Mouse (Mus musculus): Measurements from ENCODE around the gene Prmt3. TPM values are rescaled to one million over a fixed set of nuclear protein-coding genes. Genes with fewer than 3 reads are reported as not detected.

Gene Prmt3
- polyA plus RNA-seq, 1 experiment = not detected

GRCm38 (mm10) chr7:49824581-49824980 is 46.4 kb downstream of the Prmt3 start:
- Histone ChIP-seq H3K4me3 (ENCODE audit: insufficient read depth, low read depth, low read length) (no peak overlapping the region), H3K27ac (ENCODE audit: insufficient read depth, low read depth, low read length) (no peak overlapping the region), H3K4me1 (ENCODE audit: control insufficient read depth, insufficient read depth, low read length) (no peaks in the 10 kb centered on the region)
- TF ChIP-seq CTCF (IDR thresholded peaks at IDR 0.05; ENCODE audit: insufficient read depth, low read depth, low read length) = no peak
- no peak for TF ChIP-seq POLR2A (IDR thresholded peaks at IDR 0.05; ENCODE audit: insufficient read depth, low read depth, low read length)
- WGBS = 68% methylated on average over 2 of the region's 2 CpGs

GRCm38 (mm10) chr7:49825492-49825891 is 47.3 kb downstream of the Prmt3 start:
- no peaks in the 10 kb centered on the region for H3K4me1 ChIP-seq (ENCODE audit: control insufficient read depth, insufficient read depth, low read length)
- no peak for TF ChIP-seq CTCF (IDR thresholded peaks at IDR 0.05; ENCODE audit: insufficient read depth, low read depth, low read length)
- TF ChIP-seq POLR2A (IDR thresholded peaks at IDR 0.05; ENCODE audit: insufficient read depth, low read depth, low read length) = no peak
- 94% methylated on average over 3 of the region's 3 CpGs for WGBS
- no peak overlapping the region for H3K27ac ChIP-seq (ENCODE audit: insufficient read depth, low read depth, low read length)
- no peak overlapping the region for H3K4me3 ChIP-seq (ENCODE audit: insufficient read depth, low read depth, low read length)

- H3K4me3 ChIP-seq (ENCODE audit: insufficient read depth, low read depth, low read length) = no peak overlapping the region
- TF ChIP-seq CTCF (IDR thresholded peaks at IDR 0.05; ENCODE audit: insufficient read depth, low read depth, low read length) (no peak), POLR2A (IDR thresholded peaks at IDR 0.05; ENCODE audit: insufficient read depth, low read depth, low read length) (no peak)
- H3K27ac ChIP-seq (ENCODE audit: insufficient read depth, low read depth, low read length) = no peak overlapping the region
- 95% methylated on average over 1 of the region's 1 CpGs for WGBS
- H3K4me1 ChIP-seq (ENCODE audit: control insufficient read depth, insufficient read depth, low read length) = no peaks in the 10 kb centered on the region
These were observed 49.8 kb downstream of the Prmt3 start for GRCm38 (mm10) chr7:49827920-49828319.

- H3K27ac ChIP-seq (ENCODE audit: insufficient read depth, low read depth, low read length) = peak overlapping the region; percentile 48
- TF ChIP-seq POLR2A (IDR thresholded peaks at IDR 0.05; ENCODE audit: insufficient read depth, low read depth, low read length) (no peak), CTCF (IDR thresholded peaks at IDR 0.05; ENCODE audit: insufficient read depth, low read depth, low read length) (no peak)
- peaks cover 2% of the 10 kb centered on the region; the same call in 1 of the 2 replicates for H3K4me1 ChIP-seq (ENCODE audit: control insufficient read depth, insufficient read depth, low read length)
- H3K4me3 ChIP-seq (ENCODE audit: insufficient read depth, low read depth, low read length) = no peak overlapping the region
- 21% methylated on average over 11 of the region's 11 CpGs for WGBS
These were observed 64.5 kb downstream of the Prmt3 start for GRCm38 (mm10) chr7:49842366-49843282.

GRCm38 (mm10) chr7:49843304-49843933 is 65.3 kb downstream of the Prmt3 start:
- 61% methylated on average over 6 of the region's 6 CpGs for WGBS
- TF ChIP-seq CTCF (IDR thresholded peaks at IDR 0.05; ENCODE audit: insufficient read depth, low read depth, low read length) (no peak), POLR2A (IDR thresholded peaks at IDR 0.05; ENCODE audit: insufficient read depth, low read depth, low read length) (no peak)
- H3K4me1 ChIP-seq (ENCODE audit: control insufficient read depth, insufficient read depth, low read length) = peaks cover 2% of the 10 kb centered on the region; the same call in 1 of the 2 replicates
- no peak overlapping the region for H3K4me3 ChIP-seq (ENCODE audit: insufficient read depth, low read depth, low read length)
- no peak overlapping the region for H3K27ac ChIP-seq (ENCODE audit: insufficient read depth, low read depth, low read length)

- H3K4me1 ChIP-seq (ENCODE audit: control insufficient read depth, insufficient read depth, low read length) = peaks cover 2% of the 10 kb centered on the region; the same call in 1 of the 2 replicates
- TF ChIP-seq POLR2A (IDR thresholded peaks at IDR 0.05; ENCODE audit: insufficient read depth, low read depth, low read length) (no peak), CTCF (IDR thresholded peaks at IDR 0.05; ENCODE audit: insufficient read depth, low read depth, low read length) (no peak)
- WGBS = 89% methylated on average over 2 of the region's 2 CpGs
These were observed 69.8 kb downstream of the Prmt3 start for GRCm38 (mm10) chr7:49847939-49848338.

GRCm38 (mm10) chr7:49853342-49854181 is 75.4 kb downstream of the Prmt3 start:
- Histone ChIP-seq H3K4me3 (ENCODE audit: insufficient read depth, low read depth, low read length) (no peak overlapping the region), H3K27ac (ENCODE audit: insufficient read depth, low read depth, low read length) (no peak overlapping the region), H3K4me1 (ENCODE audit: control insufficient read depth, insufficient read depth, low read length) (peaks cover 2% of the 10 kb centered on the region; the same call in 1 of the 2 replicates)
- WGBS = 84% methylated on average over 5 of the region's 5 CpGs
- no peak for TF ChIP-seq POLR2A (IDR thresholded peaks at IDR 0.05; ENCODE audit: insufficient read depth, low read depth, low read length)
- no peak for TF ChIP-seq CTCF (IDR thresholded peaks at IDR 0.05; ENCODE audit: insufficient read depth, low read depth, low read length)

More at GRCm38 (mm10) chr7:49847939-49848338, 69.8 kb downstream of the Prmt3 start:
- Histone ChIP-seq H3K27ac (ENCODE audit: insufficient read depth, low read depth, low read length) (no peak overlapping the region), H3K4me3 (ENCODE audit: insufficient read depth, low read depth, low read length) (no peak overlapping the region)

GRCm38 (mm10) chr7:49857347-49857746 is 79.2 kb downstream of the Prmt3 start:
- H3K27ac ChIP-seq (ENCODE audit: insufficient read depth, low read depth, low read length) = no peak overlapping the region
- WGBS = 90% methylated on average over 5 of the region's 5 CpGs
- peaks cover 2% of the 10 kb centered on the region; the same call in 1 of the 2 replicates for H3K4me1 ChIP-seq (ENCODE audit: control insufficient read depth, insufficient read depth, low read length)
- no peak overlapping the region for H3K4me3 ChIP-seq (ENCODE audit: insufficient read depth, low read depth, low read length)
- TF ChIP-seq CTCF (IDR thresholded peaks at IDR 0.05; ENCODE audit: insufficient read depth, low read depth, low read length) = no peak
- TF ChIP-seq POLR2A (IDR thresholded peaks at IDR 0.05; ENCODE audit: insufficient read depth, low read depth, low read length) = no peak

Measured in olfactory bulb, adult 2 months (tissue).